Mouse (Mus musculus): ENCODE results near the gene Vamp2. TPM values are rescaled to one million over a fixed set of nuclear protein-coding genes. Genes with fewer than 3 reads are reported as not detected.

The Vamp2 gene
- polyA plus RNA-seq, 1 experiment from 2014 or later, result 64.0 TPM

DNA sequence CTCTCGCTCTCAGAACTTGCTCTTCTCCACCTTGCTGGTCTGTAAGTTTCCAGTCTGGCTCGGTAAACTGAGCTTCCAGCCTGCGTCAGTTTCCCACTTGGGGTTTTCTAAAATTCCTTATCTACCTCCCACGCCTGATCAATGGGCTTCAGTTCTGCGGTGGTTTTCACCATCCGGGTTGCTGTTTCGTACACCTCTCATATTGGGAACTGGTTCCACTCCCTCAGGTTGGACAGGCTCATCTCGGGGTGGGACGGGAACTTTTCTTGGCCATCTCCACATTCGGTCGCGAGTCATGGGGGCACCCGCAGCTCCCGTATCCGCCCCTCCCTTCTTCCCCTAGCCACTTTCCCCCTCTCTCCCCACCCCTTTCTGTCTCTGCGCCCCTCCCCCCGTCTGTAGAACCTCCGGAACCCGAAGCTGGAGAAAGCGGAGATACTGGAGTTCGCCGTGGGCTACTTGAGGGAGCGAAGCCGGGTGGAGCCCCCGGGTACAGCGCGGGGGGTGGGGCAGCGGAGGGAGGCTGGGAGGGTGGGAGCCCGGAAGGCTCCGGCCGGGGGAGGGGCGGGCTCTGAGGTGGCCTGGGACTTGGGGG, 33.5 kb downstream of the Vamp2 start:
- no peak for TF ChIP-seq CTCF (IDR thresholded peaks at IDR 0.05; ENCODE audit: low read depth)
- ATAC-seq (ENCODE audit: insufficient read depth) (no peak), DNase-seq (peak; percentile 75)
- H3K4me1 ChIP-seq (ENCODE audit: insufficient read depth), result peaks cover 13% of the 10 kb centered on the region
- under 1% methylated on average over 32 of the region's 32 CpGs for WGBS
- H3K4me3 ChIP-seq (ENCODE audit: low read depth, low read length), result peak overlapping the region; percentile 74
- H3K9ac ChIP-seq, result peak overlapping the region; percentile 69
- H3K4me2 ChIP-seq, result peak overlapping the region; percentile 93
- no peaks in the 10 kb centered on the region for H3K27me3 ChIP-seq (ENCODE audit: insufficient read depth, low read length)
- H3K27ac ChIP-seq (ENCODE audit: low read depth), result peak overlapping the region; percentile 89; the same call in 1 of the 2 replicates
- no peaks in the 10 kb centered on the region for H3K9me3 ChIP-seq (ENCODE audit: low read depth, low read length)
- H3K36me3 ChIP-seq (ENCODE audit: insufficient read depth), result no peaks in the 10 kb centered on the region

GRCm38 (mm10) chr11:69122336-69122951, 34.2 kb downstream of the Vamp2 start, which contains the start of gene 9130213A22Rik:
Gene 9130213A22Rik (minus strand): TSS chr11:69122589.
- Histone ChIP-seq H3K4me1 (ENCODE audit: insufficient read depth) (peaks cover 13% of the 10 kb centered on the region), H3K9ac (peak within 1 kb of the TSS; percentile 69), H3K4me2 (peak within 1 kb of the TSS; percentile 93), H3K36me3 (ENCODE audit: insufficient read depth) (no peaks in the 10 kb centered on the region), H3K4me3 (ENCODE audit: low read depth, low read length) (peak within 1 kb of the TSS; percentile 74), H3K27me3 (ENCODE audit: insufficient read depth, low read length) (no peaks in the 10 kb centered on the region), H3K9me3 (ENCODE audit: low read depth, low read length) (no peaks in the 10 kb centered on the region), H3K27ac (ENCODE audit: low read depth) (peak within 1 kb of the TSS; percentile 89)
- WGBS, result under 1% methylated on average over 66 of the region's 66 CpGs
- TF ChIP-seq CTCF (IDR thresholded peaks at IDR 0.05; ENCODE audit: low read depth), result peak; percentile 78
- peak; percentile 70 for ATAC-seq (ENCODE audit: insufficient read depth)
- DNase-seq, result peak; percentile 95

DNA sequence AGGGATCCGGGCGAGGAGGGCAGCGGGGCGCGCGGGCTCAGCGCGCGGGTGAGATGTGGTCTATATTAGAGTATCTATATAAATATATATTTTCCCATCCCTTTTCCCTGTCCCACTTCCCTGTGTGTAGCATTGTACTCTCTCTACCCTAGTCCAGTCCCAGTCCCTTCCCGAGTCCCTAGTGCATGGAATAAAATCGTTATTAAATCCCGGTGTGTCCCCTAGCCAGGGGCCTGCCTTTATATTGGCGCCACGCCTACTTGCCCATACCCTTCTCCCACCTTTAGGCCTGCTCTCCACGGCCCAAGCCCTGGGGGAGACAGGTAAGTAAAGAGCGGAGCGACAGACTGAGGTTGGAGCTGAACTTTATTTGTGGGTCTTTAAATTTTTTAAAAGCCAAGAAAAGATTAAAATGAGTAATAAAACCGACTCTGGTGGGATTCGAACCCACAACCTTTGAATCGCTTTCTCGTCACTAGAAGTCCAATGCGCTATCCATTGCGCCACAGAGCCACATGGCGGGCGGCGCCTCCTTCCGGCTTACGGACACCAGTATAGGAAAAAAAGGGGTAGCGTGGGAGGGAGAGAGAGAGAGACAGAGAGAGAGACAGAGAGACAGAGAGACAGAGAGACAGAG, 34.9 kb downstream of the Vamp2 start:
- ATAC-seq (ENCODE audit: insufficient read depth) (peak; percentile 4; the same call in 1 of the 2 replicates), DNase-seq (peak; percentile 96)
- WGBS, result under 1% methylated on average over 29 of the region's 29 CpGs
- Histone ChIP-seq H3K4me3 (ENCODE audit: low read depth, low read length) (peak overlapping the region; percentile 74), H3K36me3 (ENCODE audit: insufficient read depth) (no peaks in the 10 kb centered on the region), H3K4me1 (ENCODE audit: insufficient read depth) (peaks cover 13% of the 10 kb centered on the region), H3K4me2 (peak overlapping the region; percentile 93), H3K9ac (peak overlapping the region; percentile 69), H3K27me3 (ENCODE audit: insufficient read depth, low read length) (no peaks in the 10 kb centered on the region), H3K27ac (ENCODE audit: low read depth) (peak overlapping the region; percentile 89), H3K9me3 (ENCODE audit: low read depth, low read length) (no peaks in the 10 kb centered on the region)
- no peak for TF ChIP-seq CTCF (IDR thresholded peaks at IDR 0.05; ENCODE audit: low read depth)

DNA sequence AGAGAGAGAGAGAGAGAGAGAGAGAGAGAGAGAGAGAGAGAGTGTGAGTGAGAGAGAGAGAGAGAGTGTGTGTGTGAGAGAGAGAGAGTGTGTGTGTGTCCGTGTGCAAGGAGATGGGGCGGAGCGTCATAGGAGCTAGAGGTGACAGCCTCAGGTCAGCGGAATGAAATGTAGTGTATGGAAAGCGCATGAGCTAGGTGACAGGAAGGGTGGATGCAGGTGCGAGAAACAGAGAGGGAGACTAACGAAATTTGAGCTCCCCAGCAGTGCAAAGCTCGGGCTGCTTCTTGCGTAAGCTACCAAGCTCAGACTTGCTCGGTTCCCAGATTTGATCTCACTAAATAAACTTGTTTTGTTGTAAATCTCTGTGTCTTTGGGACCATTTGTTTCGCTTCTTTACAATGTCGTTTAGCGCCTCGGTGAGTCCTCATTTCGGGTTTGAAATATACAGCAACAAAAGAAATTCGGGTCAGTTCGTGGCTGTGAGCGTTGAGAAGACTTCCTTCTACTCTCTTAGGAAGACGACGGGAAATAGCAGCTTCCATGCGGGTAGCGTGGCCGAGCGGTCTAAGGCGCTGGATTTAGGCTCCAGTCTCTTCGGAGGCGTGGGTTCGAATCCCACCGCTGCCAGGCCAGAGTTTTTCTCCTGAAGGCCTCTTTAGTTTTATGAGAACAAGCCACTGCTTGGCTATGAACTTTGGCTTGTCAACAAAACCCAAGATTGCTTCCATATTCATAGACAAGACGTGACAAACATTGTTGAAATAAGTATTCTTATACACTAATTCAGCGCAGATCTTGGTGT, 35.6 kb downstream of the Vamp2 start:
- DNase-seq (peak; percentile 98), ATAC-seq (ENCODE audit: insufficient read depth) (peak; percentile 74)
- H3K4me3 ChIP-seq (ENCODE audit: low read depth, low read length), result peak overlapping the region; percentile 74
- WGBS, result under 1% methylated on average over 31 of the region's 31 CpGs
- H3K4me2 ChIP-seq, result peak overlapping the region; percentile 93
- no peaks in the 10 kb centered on the region for H3K36me3 ChIP-seq (ENCODE audit: insufficient read depth)
- H3K27ac ChIP-seq (ENCODE audit: low read depth), result peak overlapping the region; percentile 43; the same call in 1 of the 2 replicates
- TF ChIP-seq CTCF (IDR thresholded peaks at IDR 0.05; ENCODE audit: low read depth), result no peak
- peak overlapping the region; percentile 40 for H3K9ac ChIP-seq
- no peaks in the 10 kb centered on the region for H3K27me3 ChIP-seq (ENCODE audit: insufficient read depth, low read length)
- peaks cover 13% of the 10 kb centered on the region for H3K4me1 ChIP-seq (ENCODE audit: insufficient read depth)
- no peaks in the 10 kb centered on the region for H3K9me3 ChIP-seq (ENCODE audit: low read depth, low read length)

DNA sequence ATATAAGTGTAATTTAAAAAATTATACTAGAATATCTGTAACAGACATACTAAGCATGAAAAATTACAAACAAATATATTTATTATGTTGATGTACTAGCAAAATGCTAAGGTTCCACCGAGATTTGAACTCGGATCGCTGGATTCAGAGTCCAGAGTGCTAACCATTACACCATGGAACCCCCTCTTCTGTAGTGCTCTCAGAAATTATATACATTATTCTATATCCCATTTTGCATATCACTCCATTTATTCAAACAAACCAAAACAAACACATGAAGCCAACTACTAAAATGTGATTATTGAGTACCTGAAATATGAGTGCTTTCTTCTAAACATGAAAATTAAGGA, 36.2 kb downstream of the Vamp2 start:
- no peaks in the 10 kb centered on the region for H3K36me3 ChIP-seq (ENCODE audit: insufficient read depth)
- no peaks in the 10 kb centered on the region for H3K9me3 ChIP-seq (ENCODE audit: low read depth, low read length)
- TF ChIP-seq CTCF (IDR thresholded peaks at IDR 0.05; ENCODE audit: low read depth), result no peak
- H3K27me3 ChIP-seq (ENCODE audit: insufficient read depth, low read length), result no peaks in the 10 kb centered on the region
- WGBS, result 0% methylated on average over 3 of the region's 3 CpGs
- peak; percentile 95 for DNase-seq
- ATAC-seq (ENCODE audit: insufficient read depth), result peak; percentile 51
- no peak overlapping the region for H3K27ac ChIP-seq (ENCODE audit: low read depth)
- H3K4me2 ChIP-seq, result peak overlapping the region; percentile 93
- peak overlapping the region; percentile 74 for H3K4me3 ChIP-seq (ENCODE audit: low read depth, low read length)
- peaks cover 13% of the 10 kb centered on the region for H3K4me1 ChIP-seq (ENCODE audit: insufficient read depth)
- H3K9ac ChIP-seq, result no peak overlapping the region

- DNase-seq (peak; percentile 98), ATAC-seq (ENCODE audit: insufficient read depth) (peak; percentile 33)
- H3K4me3 ChIP-seq (ENCODE audit: low read depth, low read length), result peak overlapping the region; percentile 61
- peak overlapping the region; percentile 77 for H3K4me2 ChIP-seq
- H3K4me1 ChIP-seq (ENCODE audit: insufficient read depth), result peaks cover 6% of the 10 kb centered on the region
- H3K36me3 ChIP-seq (ENCODE audit: insufficient read depth), result no peaks in the 10 kb centered on the region
- H3K27me3 ChIP-seq (ENCODE audit: insufficient read depth, low read length), result no peaks in the 10 kb centered on the region
- peak overlapping the region; percentile 54 for H3K9ac ChIP-seq
- H3K27ac ChIP-seq (ENCODE audit: low read depth), result peak overlapping the region; percentile 55; the same call in 1 of the 2 replicates
- H3K9me3 ChIP-seq (ENCODE audit: low read depth, low read length), result no peaks in the 10 kb centered on the region
- under 1% methylated on average over 24 of the region's 24 CpGs for WGBS
- TF ChIP-seq CTCF (IDR thresholded peaks at IDR 0.05; ENCODE audit: low read depth), result peak; percentile 64
Measured at GRCm38 (mm10) chr11:69125041-69125851, 37.0 kb downstream of the Vamp2 start.
